Mouse (Mus musculus) WW6 (cell line): ENCODE data around the gene Dnase1l3.

Experiments used
- DNase-seq: peaks from one replicate; pipeline ENCODE4 v3.0.0-alpha.2; 2013; ENCODE audit warnings: low read depth, low spot score

The Dnase1l3 gene

DNA sequence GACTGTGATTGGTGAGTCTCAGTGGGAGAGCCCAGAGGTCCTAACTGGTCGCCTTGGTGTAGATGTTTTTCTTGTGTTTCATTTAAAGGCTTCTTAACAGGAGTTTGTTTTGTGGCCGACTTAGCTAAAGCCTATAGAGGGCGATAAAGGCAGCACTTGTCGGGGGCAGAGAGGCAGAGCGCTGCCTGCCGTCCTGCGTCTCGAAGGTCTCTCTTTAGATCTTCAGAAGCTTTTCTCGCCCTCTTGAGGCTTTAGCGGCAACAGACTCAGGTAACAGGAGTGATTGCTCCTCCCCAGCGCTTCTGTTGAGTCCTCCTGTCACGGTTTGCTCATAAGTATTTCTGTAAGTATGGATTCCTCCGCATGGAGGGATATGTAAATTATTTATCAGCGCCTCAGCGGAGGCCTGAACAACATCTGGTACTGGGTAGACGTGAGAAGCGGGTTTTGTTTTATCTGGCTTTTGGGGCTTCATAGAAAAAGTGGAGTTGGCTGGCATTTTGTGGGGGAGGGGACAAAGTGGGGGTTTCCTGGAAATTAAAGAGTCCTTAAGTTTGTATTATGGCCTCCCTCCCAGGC lies 57.2 kb downstream of the Dnase1l3 start:
- no peak for DNase-seq

DNA sequence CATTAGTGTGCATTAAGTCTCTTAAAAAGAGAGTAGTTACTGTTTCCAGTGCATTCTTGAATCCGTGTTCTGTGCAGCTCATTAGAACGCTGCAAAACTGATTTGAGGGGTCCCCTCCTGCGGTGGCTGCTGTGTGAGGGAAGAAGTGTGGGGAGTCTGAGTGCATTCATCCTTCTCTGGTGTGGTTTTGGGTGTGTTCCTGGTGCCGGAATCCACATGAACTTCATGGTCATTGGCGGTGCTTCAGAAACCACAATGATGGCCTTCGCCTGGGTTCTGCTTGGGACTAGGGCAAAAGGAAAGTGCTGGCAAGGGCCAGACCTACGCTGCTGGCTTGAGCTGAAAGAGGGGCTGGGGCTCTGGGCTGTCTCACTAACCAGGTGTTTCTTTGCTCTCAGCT lies 60.2 kb downstream of the Dnase1l3 start:
- DNase-seq: no peak

DNA sequence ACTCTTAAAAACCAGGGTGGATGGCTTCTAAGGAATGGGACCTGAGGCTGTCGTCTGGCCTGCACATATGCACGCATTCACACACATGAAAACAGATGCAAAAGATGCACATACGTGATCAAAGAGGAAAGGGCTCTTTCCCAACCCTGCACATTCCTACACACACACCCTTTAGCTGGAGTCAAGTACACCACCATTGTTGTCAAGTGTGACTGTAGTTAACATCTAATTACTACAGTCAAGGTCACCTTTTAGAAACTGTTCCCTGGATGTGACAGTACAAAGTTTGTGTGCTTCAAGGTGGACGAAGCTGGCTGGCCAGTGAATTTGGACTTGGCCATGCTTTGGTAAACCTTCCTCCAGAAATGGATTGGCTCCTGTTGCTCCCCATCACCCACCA lies 62.2 kb downstream of the Dnase1l3 start:
- DNase-seq: no peak

DNA sequence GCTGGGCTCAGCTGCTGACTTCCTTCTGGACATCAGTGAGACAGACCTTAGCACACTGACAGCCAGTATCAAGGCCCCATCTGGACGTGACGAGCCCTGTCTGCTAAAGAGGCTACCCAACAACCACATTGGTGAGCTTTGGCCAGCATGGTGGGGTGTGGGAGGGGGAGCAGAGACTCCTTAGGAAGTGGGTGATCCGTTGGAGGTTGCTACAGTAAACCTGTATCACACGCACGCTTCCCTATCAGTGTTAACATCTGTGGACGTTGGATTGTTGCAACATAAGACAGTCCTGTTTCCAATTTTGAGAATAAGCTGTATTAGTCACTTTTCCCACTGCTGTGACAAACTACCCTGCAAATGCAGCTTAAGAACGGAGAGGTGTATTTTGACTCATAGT lies 65.3 kb downstream of the Dnase1l3 start:
- no peak for DNase-seq

DNA sequence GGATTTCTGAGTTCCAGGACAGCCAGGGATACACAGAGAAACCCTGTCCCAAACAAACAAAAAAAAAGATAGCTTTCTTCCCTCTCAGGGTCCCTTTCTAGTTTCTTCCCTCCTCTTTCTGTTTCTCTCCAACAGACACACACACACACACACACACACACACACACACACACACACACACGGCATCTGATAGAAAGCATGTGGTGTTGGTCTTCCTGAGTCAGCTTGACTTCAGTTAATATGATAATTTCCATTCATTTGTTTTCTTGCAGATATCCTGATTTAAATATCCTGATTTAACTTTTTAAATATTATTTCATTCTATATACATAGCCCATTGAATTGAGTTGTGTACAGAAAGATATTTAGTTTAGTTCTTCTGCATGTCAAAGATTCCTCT lies 66.0 kb downstream of the Dnase1l3 start:
- no peak for DNase-seq

DNA sequence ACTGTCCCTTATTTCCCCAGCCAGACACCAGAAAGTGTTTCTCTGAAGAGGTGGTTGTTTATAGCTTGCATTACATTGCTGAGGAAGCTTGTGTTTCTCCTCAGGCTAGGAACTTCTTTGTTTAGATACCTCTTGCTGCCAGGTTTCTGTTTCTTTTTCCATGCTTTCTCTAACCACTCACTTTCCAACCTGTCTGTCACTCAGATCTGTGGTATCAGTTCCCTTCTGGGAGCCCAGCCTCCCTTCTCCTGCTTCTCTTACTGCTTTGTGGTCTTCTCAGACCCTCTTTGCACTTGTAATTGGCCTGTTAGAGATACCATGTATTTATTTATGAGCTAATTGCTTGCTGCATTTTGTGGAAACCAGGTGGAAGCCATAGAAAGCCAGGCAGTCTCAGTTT lies 70.7 kb downstream of the Dnase1l3 start:
- DNase-seq: no peak

DNA sequence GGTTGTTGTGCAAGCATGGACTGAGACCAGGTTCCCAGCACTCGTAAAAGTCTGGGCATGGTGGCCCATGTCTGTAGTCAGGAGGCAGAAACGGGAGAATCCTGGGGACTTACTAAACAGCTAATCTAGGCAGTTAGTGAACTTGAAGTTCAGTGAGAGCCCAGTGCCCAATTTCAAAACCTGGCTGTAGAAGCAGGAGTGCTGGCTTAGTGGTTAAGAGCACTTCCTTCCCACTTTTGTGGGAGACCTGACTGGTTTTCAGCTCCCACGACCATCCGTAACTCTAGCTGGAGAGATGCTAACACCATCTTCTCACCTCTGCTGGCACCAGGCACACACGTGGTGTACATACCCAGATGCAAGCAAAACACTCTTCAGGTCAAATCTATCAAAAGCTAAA lies 72.9 kb downstream of the Dnase1l3 start:
- no peak for DNase-seq

DNA sequence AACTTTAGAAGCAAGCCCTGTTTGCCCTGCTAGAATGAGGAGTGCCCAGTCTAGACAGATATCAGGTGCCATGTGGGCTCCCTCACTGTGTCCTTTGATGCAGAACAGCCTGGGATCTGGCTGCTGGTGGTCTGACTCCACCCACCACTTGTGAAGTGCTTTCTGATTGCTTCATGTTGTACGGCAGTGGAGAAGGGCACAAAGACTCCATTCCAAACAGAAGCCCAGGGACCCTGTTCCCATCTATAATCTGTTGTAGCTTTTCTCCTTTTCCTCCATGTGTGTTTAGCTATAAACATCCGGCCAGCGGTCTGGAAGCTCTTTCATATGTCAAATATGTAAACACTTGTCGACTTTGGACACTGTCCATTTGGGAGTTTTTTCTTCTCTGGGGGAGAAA lies 74.5 kb downstream of the Dnase1l3 start:
- DNase-seq: no peak

DNA sequence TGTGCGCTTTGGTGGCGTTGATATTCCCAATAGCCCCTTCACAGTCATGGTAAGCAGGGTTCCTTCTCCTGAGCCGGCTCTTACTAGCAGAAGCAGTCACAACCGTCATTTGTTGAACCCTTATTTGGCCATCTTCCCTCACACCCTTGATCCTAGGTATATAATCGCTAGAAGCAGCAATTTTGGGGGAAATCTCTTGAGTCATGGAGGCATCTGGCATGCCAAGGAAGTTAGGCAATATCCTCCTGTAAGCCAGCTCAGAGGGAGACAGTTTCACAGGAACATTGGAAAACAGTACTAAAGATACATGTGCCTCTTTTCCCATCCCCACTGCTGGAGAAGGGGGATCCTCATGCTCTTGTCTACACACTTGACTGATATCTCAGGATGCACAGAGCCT lies 75.1 kb downstream of the Dnase1l3 start:
- DNase-seq: no peak

DNA sequence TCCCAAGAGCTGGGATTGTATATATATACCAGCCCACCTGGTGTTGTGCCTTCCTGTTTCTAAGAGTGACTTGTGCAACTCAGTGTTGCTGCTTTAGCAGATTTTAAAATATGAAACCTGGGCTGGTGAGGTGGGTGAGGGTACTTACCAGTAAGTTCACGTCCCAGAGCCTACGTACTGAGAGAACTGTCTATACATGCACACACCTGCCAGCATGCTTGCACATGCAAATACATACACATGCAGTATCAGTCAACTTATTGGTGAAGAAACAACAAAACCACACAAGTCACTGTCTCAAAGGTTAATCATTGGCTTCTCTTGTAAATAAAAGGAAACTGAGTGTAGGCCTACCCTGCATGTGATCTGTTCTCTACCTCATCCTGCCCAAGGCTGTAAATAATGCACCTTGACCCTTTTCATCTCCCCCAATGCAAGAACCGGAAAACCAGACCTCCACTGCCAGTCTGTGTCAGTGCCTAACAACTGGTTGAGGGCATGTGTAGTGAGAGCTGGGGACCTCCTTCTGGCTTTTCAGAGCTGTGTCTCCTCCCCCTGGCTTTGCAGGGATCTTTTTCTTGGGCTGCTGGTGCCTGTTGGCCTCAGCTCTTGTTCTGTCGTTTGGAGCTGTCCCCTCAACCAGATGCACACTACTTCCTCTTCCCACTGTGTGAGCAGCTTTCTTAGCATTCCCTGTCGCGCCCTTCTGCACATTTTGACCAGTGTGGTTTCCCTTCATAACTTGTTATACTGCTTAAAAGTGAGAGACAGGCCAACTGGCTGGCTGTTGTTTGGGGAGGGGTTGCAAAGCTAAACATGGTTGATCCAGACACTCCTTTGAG lies 76.0 kb downstream of the Dnase1l3 start:
- DNase-seq: no peak
